Mouse (Mus musculus) brain, embryonic 18.5 days (tissue): ENCODE measurements around the gene Ubl3.

ENCODE experiments used
- DNase-seq: peaks from one replicate; pipeline ENCODE4 v3.0.0-alpha.2; 2012; ENCODE audit warnings: low read depth, low spot score

The Ubl3 gene

DNA sequence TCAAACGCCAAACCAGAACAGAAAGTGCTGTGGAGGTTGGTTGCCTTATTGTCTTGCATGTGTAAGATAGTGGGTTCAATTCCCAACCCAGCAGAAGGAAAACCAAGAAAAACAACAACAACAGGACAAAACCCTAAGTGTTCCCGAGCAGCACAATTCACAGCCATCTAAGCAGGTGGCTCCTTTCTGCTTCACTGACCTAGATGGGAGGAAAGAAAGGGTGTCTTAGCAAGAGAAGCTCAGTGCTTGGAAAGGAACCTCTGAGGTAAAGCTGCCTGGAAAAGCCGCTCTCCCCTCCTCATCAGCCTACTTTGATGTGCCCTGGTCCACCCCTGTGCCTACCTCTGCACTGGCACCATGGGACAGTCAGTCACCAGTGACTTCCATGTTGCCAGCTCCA is 70.8 kb downstream of the Ubl3 start:
- no peak for DNase-seq

DNA sequence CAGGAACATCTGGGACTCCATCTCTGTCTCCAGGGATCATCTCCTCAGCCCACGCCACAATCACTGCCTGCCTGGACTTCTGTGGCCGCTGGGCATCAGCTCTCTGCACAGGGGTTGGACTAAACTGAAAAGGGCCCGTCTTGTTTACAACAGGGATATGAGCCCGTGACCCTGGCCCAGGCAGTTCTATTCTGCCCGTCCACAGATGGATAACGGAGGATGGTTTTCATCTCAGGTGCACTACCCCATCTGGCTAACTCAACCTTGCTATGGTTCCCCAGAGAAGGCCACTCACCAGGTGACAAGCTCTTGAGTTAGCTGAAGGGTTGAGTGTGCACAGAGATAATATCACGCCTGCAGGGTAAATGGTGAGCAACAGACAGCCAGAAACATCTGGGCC is 78.2 kb downstream of the Ubl3 start:
- no peak for DNase-seq

DNA sequence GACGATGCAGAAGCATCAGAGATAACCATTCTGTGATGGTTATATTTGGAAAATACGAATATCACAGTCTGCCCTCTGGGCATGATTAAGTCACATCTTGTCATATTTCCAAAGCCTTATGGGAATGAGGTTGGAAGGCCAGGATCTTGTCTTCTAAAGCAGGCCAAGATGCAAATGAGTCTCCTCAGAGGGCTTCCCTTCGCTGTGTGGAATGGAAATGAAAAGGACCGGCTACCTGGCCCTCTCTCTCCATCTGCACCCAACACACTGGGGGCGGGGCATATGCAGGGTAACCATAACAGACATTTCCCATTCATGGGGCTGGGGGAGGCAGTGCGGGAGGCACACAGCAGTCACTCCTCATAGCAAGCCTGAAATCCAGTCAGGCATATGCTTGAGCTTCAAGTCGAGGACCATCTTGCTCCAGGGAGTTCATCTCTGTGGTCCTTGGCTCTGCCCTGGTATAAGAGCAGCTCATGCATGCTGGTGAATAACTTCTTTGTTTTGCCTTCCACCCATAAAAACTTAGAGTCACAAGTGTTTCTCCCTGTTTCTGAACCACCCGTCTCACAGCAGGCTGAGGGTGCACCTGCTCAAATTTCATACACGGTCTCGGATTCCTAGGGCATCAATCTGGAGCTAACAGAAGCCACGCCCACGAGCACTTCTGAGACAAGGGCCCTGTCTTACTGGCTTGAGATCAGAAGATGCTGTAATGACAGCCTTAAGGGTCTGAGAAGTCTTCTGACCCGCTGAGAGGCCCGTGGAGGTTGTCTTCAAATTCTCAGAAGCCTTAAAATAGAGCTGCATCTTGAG is 83.8 kb downstream of the Ubl3 start:
- DNase-seq, result no peak

DNA sequence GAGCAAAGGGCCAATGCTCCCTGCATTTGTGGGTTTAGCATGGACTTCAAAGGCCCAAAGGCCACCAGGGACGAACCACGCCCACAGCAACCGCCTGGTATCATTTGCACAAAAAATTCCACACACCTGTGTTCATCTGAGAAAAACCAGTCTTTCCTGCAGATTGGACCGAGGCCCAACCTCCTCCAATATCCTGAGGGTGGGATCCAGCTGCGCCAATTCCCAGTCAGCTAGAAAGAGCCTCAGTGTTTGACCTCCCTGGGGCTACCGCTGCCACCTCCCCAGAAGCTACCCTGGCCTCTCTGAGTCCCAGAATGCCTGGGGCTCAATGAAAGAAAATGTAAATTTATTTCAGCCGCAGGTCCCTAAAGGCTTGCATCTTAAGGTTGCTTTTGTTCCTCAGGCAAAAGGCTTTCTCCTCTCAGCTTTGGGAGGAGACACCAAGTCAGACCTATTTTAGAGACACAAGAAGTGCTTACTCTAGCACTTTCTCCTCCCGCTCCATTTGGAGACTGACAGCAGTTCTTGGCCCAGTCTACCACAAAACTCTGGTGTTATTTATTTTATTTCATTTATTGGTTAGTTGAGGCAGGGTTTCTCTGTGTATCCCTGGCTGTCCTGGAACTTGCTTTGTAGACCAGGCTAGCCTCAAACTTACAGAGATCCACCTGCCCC is 85.5 kb downstream of the Ubl3 start:
- DNase-seq, result no peak

DNA sequence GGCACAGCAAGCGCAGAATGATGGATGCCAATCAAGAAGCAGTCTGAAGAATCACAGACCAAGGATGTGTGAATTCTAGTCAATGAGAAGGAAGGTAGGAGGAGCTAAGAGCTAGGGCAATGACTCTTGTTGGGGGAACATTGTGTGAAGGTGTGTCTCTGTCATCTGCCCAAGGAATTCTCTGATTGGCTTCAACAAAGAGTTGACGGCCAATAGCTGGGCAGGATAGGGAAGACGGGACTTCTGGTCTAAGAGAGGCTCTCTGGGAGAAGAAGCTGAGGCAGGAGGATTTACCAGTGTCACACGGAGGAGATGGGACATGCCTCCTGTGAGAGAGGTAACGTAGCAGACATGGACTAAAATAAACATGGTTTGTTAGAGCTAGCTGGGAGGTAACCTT is 86.5 kb downstream of the Ubl3 start:
- no peak for DNase-seq

DNA sequence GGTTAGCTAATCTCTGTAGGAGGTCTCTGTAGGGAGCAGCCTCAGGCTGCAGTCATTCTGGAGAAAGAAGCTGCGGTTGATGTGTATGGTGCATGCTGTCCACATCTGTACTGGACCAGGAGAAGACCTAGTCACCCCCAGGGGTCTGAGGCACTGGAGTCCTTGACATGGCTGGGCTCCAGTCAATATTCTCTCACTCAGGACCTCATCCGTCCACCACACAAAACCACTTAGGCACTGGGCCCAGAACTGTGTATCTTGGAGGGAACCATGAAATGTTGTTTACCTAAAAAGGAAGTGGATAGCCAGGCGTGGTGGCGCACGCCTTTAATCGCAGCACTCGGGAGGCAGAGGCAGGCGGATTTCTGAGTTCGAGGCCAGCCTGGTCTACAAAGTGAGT is 87.5 kb downstream of the Ubl3 start:
- no peak for DNase-seq

DNA sequence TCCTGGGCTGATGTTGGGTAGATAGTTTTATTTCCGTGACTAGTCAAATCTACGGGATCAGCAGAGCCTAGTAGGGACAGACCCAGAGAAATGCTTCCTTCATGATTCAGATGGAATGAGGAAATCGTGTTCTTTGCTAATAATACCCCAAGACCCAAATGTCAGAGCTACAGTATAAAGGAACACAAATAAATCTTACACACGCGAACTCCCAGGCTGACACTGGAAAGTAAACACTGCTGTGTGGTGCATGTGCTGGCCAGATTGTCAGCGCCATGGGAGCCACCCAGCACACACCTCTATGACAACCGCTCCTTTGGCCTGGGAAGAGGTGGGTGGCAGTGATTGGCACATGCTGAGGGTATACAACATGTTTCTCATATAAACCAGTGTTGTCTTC is 88.1 kb downstream of the Ubl3 start:
- no peak for DNase-seq

DNA sequence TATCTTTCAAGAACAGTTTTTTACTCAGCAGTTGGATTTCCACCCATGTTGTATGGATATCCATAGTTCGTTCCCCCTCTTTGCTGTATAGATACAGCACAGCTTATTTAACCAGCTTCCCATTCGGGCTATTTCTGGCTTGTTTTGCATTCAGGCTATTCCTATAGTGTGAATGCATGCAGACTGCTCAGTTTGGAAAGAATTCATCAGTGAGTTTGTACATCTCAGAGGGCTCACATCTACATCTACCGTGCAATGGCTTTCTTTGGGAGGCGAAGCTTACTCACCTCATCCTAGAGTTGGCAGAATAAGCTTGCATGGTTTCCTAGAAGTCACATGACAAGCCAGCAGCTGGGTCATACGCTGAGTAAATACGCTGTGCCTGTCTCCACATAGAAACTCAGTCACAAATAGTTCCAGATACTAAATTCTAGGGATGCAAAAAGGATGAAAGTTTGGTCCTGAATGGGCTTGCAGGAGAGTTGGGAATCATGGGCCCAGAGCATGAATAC is 88.8 kb downstream of the Ubl3 start:
- DNase-seq, result no peak
